Mouse (Mus musculus) thymus, postnatal 14 days (tissue): ENCODE data around the gene Tbc1d16.
"Not testable (repeated sequence)": the region's sequence is repeated elsewhere in the genome, so short reads cannot be mapped to it uniquely, and the experiment has no call there.

Experiments
- DNase-seq: peaks from one replicate; pipeline ENCODE4 v3.0.0; 2021

The Tbc1d16 gene

GRCm38 (mm10) chr11:119108573-119109263 is 119.6 kb downstream of the Tbc1d16 start:
- DNase-seq, result no peak

- DNase-seq, result peak; percentile 27
Observed at GRCm38 (mm10) chr11:119106289-119106688, 122.0 kb downstream of the Tbc1d16 start.

- no peak for DNase-seq
Observed at GRCm38 (mm10) chr11:119105748-119106147, 122.6 kb downstream of the Tbc1d16 start.

- DNase-seq, result no peak
Observed at GRCm38 (mm10) chr11:119105071-119105609, 123.2 kb downstream of the Tbc1d16 start.

- DNase-seq, result no peak
Observed at GRCm38 (mm10) chr11:119103991-119104390, 124.3 kb downstream of the Tbc1d16 start.

GRCm38 (mm10) chr11:119100355-119100754 is 127.9 kb downstream of the Tbc1d16 start:
- DNase-seq, result not testable (repeated sequence)

GRCm38 (mm10) chr11:119098202-119098601 is 130.1 kb downstream of the Tbc1d16 start:
- no peak for DNase-seq

GRCm38 (mm10) chr11:119095441-119095840 is 132.9 kb downstream of the Tbc1d16 start:
- no peak for DNase-seq

- DNase-seq, result no peak
Observed at GRCm38 (mm10) chr11:119093322-119093721, 135.0 kb downstream of the Tbc1d16 start.
